12 mouse cellular contexts compared by ENCODE assay signal in genomic region chr1:25082377-25082776, GRCm38 (mm10).
DNase-seq lines count a peak whose midpoint lies in the region; ATAC-seq lines count a peak whose summit lies in the region.
"Had no signal": no experiment of that assay in that cellular context is flagged by ENCODE, and none has a peak within 500 bp of the region (broad histone marks: within the 10 kb centered on the region; RNA-seq: fewer than 3 reads in every experiment).

No protein-coding gene starts in this region.

- intact Hi-C loops in left cerebral cortex, postnatal 14 days (cut with DNase I), result no loop called here

- ATAC-seq in frontal cortex, adult (ENCODE audit: low TSS enrichment), result peak; percentile 90
- ATAC-seq: intestine, embryonic 16.5 days had no signal

- DNase-seq in frontal cortex, postnatal 10 days (ENCODE audit: low spot score in 2 of 2), result no peak
- peak; percentile 6 for DNase-seq in retina, embryonic 14.5 days (ENCODE audit: low spot score)
- no peak for DNase-seq in retina, postnatal 1 day
- peak; percentile 67 to 82 for DNase-seq in left cerebral cortex, postnatal 14 days (ENCODE audit: low spot score in 2 of 2)
- DNase-seq in telencephalon, adult 2 months (ENCODE audit: low read depth, low spot score), result peak; percentile 90
- no peak for DNase-seq in heart, postnatal 4 days
- no peak for DNase-seq in kidney, adult 11 months
- DNase-seq: cerebellum, adult 11 months; gastrocnemius, postnatal 10 days; kidney, postnatal 4 days had no signal

Comparison
In these comparisons a context has a peak if more than half of its experiments do, and no peak if none do; other contexts are left out.
1. DNase-seq: peak in retina, embryonic 14.5 days (single experiment), left cerebral cortex, postnatal 14 days (2 of 2) and telencephalon, adult 2 months (single experiment); none in frontal cortex, postnatal 10 days (0 of 2), retina, postnatal 1 day (single experiment), heart, postnatal 4 days (single experiment) and kidney, adult 11 months (single experiment).